Mouse (Mus musculus) myocyte (in vitro differentiated cells): ENCODE results near the gene Slc38a1.
A peak's percentile ranks its signal among the peaks of the same experiment; 100 is the strongest.

Experiments used
- CEBPB ChIP-seq: IDR thresholded peaks from 2 replicates; pipeline ENCODE4 v1.6.1; 2011; ENCODE audit warnings: mild to moderate bottlenecking, moderate library complexity; ENCODE audit not compliant: poor library complexity, insufficient read depth, severe bottlenecking
- E2F4 ChIP-seq: IDR thresholded peaks from one replicate; pipeline ENCODE4 v1.6.1; 2011; ENCODE audit warnings: mild to moderate bottlenecking, control low read depth, moderate library complexity; ENCODE audit not compliant: insufficient read depth
- MAX ChIP-seq: IDR thresholded peaks from one replicate; pipeline ENCODE4 v1.6.1; 2011; ENCODE audit warnings: low read depth, mild to moderate bottlenecking, control low read depth
- MYOD1 ChIP-seq, 3 experiments: IDR thresholded peaks; one replicate each; pipeline ENCODE4 v1.6.1; 2011; ENCODE audit warnings: control low read depth in 2 of 3, low read depth in 2 of 3, mild to moderate bottlenecking in 2 of 3, moderate library complexity in 1 of 3; ENCODE audit not compliant: insufficient read length in 2 of 3, control insufficient read depth in 1 of 3
- MYOG ChIP-seq, 3 experiments: IDR thresholded peaks; one replicate each; pipeline ENCODE4 v1.6.1; 2011; ENCODE audit warnings: control low read depth in 2 of 3, low read depth in 2 of 3, mild to moderate bottlenecking in 2 of 3; ENCODE audit not compliant: insufficient read length in 2 of 3, control insufficient read depth in 1 of 3, insufficient read depth in 1 of 3
- POLR2A ChIP-seq: IDR thresholded peaks from one replicate; pipeline ENCODE4 v1.6.1; 2011; ENCODE audit warnings: low read depth, mild to moderate bottlenecking, control low read depth, moderate library complexity; ENCODE audit not compliant: insufficient read length
- POLR2AphosphoS2 ChIP-seq: IDR thresholded peaks from one replicate; pipeline ENCODE4 v1.6.1; 2011; ENCODE audit warnings: low read depth, control low read depth; ENCODE audit not compliant: insufficient read length
- REST ChIP-seq: IDR thresholded peaks from one replicate; pipeline ENCODE4 v1.6.1; 2011; ENCODE audit warnings: mild to moderate bottlenecking, control low read depth, moderate library complexity; ENCODE audit not compliant: insufficient read depth, insufficient read length
- SRF ChIP-seq: IDR thresholded peaks from one replicate; pipeline ENCODE4 v1.6.1; 2011; ENCODE audit warnings: low read depth; ENCODE audit not compliant: control insufficient read depth, insufficient read length
- TCF12 ChIP-seq: IDR thresholded peaks from one replicate; pipeline ENCODE4 v1.6.1; 2011; ENCODE audit warnings: mild to moderate bottlenecking, control low read depth; ENCODE audit not compliant: poor library complexity, insufficient read depth, severe bottlenecking
- TCF3 ChIP-seq: IDR thresholded peaks from one replicate; pipeline ENCODE4 v1.6.1; 2011; ENCODE audit warnings: low read depth, control low read depth; ENCODE audit not compliant: insufficient read length
- USF1 ChIP-seq: IDR thresholded peaks from one replicate; pipeline ENCODE4 v1.6.1; 2011; ENCODE audit warnings: low read depth, mild to moderate bottlenecking, control low read depth, moderate library complexity

DNA sequence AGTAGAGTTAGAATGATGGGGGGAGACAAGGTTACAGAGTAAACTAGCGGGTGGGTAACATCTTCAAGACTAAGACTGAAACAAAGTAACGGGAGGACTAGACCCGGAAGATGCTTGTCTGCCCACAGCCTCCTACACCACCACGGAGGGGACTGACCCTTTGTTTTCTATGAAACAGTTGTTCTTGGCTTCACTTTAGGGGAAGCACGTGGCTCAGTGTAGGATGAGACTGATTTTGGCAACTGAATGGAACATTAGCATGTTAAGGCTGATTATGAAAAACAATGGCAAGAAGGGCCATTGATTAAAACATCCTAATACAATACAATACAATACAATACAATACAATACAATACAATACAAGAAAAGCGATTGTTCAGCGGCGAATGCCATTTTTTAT, 100.6 kb downstream of the Slc38a1 start:
- TF ChIP-seq POLR2AphosphoS2: no peak
- no peak for TF ChIP-seq MYOG (IDR thresholded peaks at IDR 0.05; ENCODE audit: control insufficient read depth in 1 of 3, insufficient read depth in 1 of 3, insufficient read length in 2 of 3, low read depth in 2 of 3)
- TF ChIP-seq USF1: no peak
- no peak for TF ChIP-seq POLR2A
- TF ChIP-seq E2F4: no peak
- no peak for TF ChIP-seq CEBPB
- no peak for TF ChIP-seq MAX
- TF ChIP-seq SRF: no peak
- peak in 1 of 3 experiments; percentile 13 for TF ChIP-seq MYOD1 (IDR thresholded peaks at IDR 0.05; ENCODE audit: control insufficient read depth in 1 of 3, insufficient read length in 2 of 3, low read depth in 2 of 3)
- no peak for TF ChIP-seq TCF12
- TF ChIP-seq REST: no peak
- no peak for TF ChIP-seq TCF3
